In genomic region chr4:123750152-123750651, GRCm38 (mm10) we compare ENCODE assay signal across 7 mouse cellular contexts. TPM values are rescaled to one million over a fixed set of nuclear protein-coding genes. Genes with fewer than 3 reads are reported as not detected.
DNase-seq lines count a peak whose midpoint lies in the region; ATAC-seq lines count a peak whose summit lies in the region.

TSS of gene Akirin1 (minus strand) at chr4:123750345.

- peak within 1 kb of the TSS; percentile 67 for H3K4me2 ChIP-seq in embryonic facial prominence, embryonic 11.5 days (ENCODE audit: low read depth, low read length)
- H3K4me2 ChIP-seq in limb, embryonic 11.5 days (ENCODE audit: low read depth, severe bottlenecking): peak within 1 kb of the TSS; percentile 86
- H3K4me2 ChIP-seq in midbrain, embryonic 14.5 days (ENCODE audit: low read length): peak within 1 kb of the TSS; percentile 77

- ATAC-seq in embryonic facial prominence, embryonic 11.5 days (replicated peaks; ENCODE audit: insufficient number of reproducible peaks, low FRiP score, low TSS enrichment, low read depth): peak; percentile 98
- peak; percentile 97 for ATAC-seq in limb, embryonic 11.5 days (ENCODE audit: insufficient number of reproducible peaks, low FRiP score, low TSS enrichment, low read depth)
- ATAC-seq in midbrain, embryonic 14.5 days (ENCODE audit: low FRiP score, low TSS enrichment): peak; percentile 98

- H3K27ac ChIP-seq in embryonic facial prominence, embryonic 11.5 days (replicated peaks; ENCODE audit: low read depth, low read length): peak within 1 kb of the TSS; percentile 86
- H3K27ac ChIP-seq in limb, embryonic 11.5 days (replicated peaks; ENCODE audit: low read depth, low read length): peak within 1 kb of the TSS; percentile 42; the same call in 1 of the 2 replicates
- peak within 1 kb of the TSS; percentile 93 for H3K27ac ChIP-seq in midbrain, embryonic 14.5 days (replicated peaks; ENCODE audit: low read depth, low read length)

- no peaks in the 10 kb centered on the region; the same call in 1 of the 2 replicates for H3K4me1 ChIP-seq in embryonic facial prominence, embryonic 11.5 days (ENCODE audit: control insufficient read depth, insufficient read depth, low read length)
- peaks cover 7% of the 10 kb centered on the region for H3K4me1 ChIP-seq in limb, embryonic 11.5 days (ENCODE audit: control insufficient read depth, insufficient read depth, low read length)
- peaks cover 22% of the 10 kb centered on the region for H3K4me1 ChIP-seq in midbrain, embryonic 14.5 days (ENCODE audit: control insufficient read depth, insufficient read depth, low read length)

- DNase-seq in adrenal gland, postnatal 14 days: peak; percentile 99
- DNase-seq in embryonic facial prominence, embryonic 11.5 days (ENCODE audit: low spot score): peak; percentile 97
- DNase-seq in heart, adult 11 months: peak; percentile 100
- DNase-seq in kidney, adult 18-20 months: peak; percentile 98
- DNase-seq in limb, embryonic 11.5 days (ENCODE audit: low spot score): peak; percentile 98
- peak; percentile 99 for DNase-seq in midbrain, embryonic 14.5 days
- DNase-seq in spleen, adult 18-20 months: peak; percentile 96 to 98

- H3K9me3 ChIP-seq in embryonic facial prominence, embryonic 11.5 days (replicated peaks; ENCODE audit: control insufficient read depth, low read length): no peaks in the 10 kb centered on the region
- no peaks in the 10 kb centered on the region for H3K9me3 ChIP-seq in limb, embryonic 11.5 days (ENCODE audit: control insufficient read depth, low read length)
- no peaks in the 10 kb centered on the region for H3K9me3 ChIP-seq in midbrain, embryonic 14.5 days (ENCODE audit: control insufficient read depth, low read length)

- H3K36me3 ChIP-seq in embryonic facial prominence, embryonic 11.5 days (replicated peaks; ENCODE audit: control insufficient read depth, insufficient read depth, low read depth, low read length): no peaks in the 10 kb centered on the region
- no peaks in the 10 kb centered on the region for H3K36me3 ChIP-seq in limb, embryonic 11.5 days (ENCODE audit: control insufficient read depth, insufficient read depth, low read length)
- H3K36me3 ChIP-seq in midbrain, embryonic 14.5 days (ENCODE audit: control insufficient read depth, insufficient read depth, low read length): no peaks in the 10 kb centered on the region

- H3K27me3 ChIP-seq in embryonic facial prominence, embryonic 11.5 days (ENCODE audit: control insufficient read depth, insufficient read depth, low read length): no peaks in the 10 kb centered on the region
- H3K27me3 ChIP-seq in limb, embryonic 11.5 days (ENCODE audit: control insufficient read depth, insufficient read depth, low read length): no peaks in the 10 kb centered on the region
- H3K27me3 ChIP-seq in midbrain, embryonic 14.5 days (ENCODE audit: control insufficient read depth, insufficient read depth, low read length): no peaks in the 10 kb centered on the region

- WGBS in embryonic facial prominence, embryonic 11.5 days: 0% methylated on average over 30 of the region's 46 CpGs
- 0% methylated on average over 46 of the region's 46 CpGs for WGBS in limb, embryonic 11.5 days
- under 1% methylated on average over 43 of the region's 46 CpGs for WGBS in midbrain, embryonic 14.5 days

- peak within 1 kb of the TSS; percentile 88 for H3K9ac ChIP-seq in embryonic facial prominence, embryonic 11.5 days (replicated peaks; ENCODE audit: low read length)
- H3K9ac ChIP-seq in limb, embryonic 11.5 days (ENCODE audit: low read length): peak within 1 kb of the TSS; percentile 77
- peak within 1 kb of the TSS; percentile 95 for H3K9ac ChIP-seq in midbrain, embryonic 14.5 days (replicated peaks; ENCODE audit: low read length)

- peak within 1 kb of the TSS; percentile 96 for H3K4me3 ChIP-seq in embryonic facial prominence, embryonic 11.5 days (ENCODE audit: low read depth, low read length)
- peak within 1 kb of the TSS; percentile 98 for H3K4me3 ChIP-seq in limb, embryonic 11.5 days (ENCODE audit: low read depth, low read length)
- H3K4me3 ChIP-seq in midbrain, embryonic 14.5 days (replicated peaks; ENCODE audit: low read depth, low read length): peak within 1 kb of the TSS; percentile 100

RNA-seq across cellular contexts. Expression of gene Akirin1, which starts in this region (rescaled TPM):
- 60.3 and 66.4 TPM in 2 replicates for total RNA-seq in adrenal gland, postnatal 14 days (2021)
- 87.2 and 88.0 TPM in 2 replicates for polyA plus RNA-seq in embryonic facial prominence, embryonic 11.5 days (2014; fragmentation: Nextera tagmentation; extraction: Ambion mirVana)
- 68.8 and 69.0 TPM in 2 replicates for polyA plus RNA-seq in limb, embryonic 11.5 days (2014; fragmentation: Nextera tagmentation; extraction: Ambion mirVana)
- polyA plus RNA-seq in midbrain, embryonic 14.5 days (2014; fragmentation: Nextera tagmentation; extraction: Ambion mirVana): 83.4 and 96.0 TPM in 2 replicates

Comparison
In these comparisons a context has a peak if more than half of its experiments do, and no peak if none do; other contexts are left out.
1. Peak in every context shown above with its lines: DNase-seq, ATAC-seq, H3K4me3 ChIP-seq and H3K27ac ChIP-seq.
2. H3K27ac ChIP-seq: peak in every context shown above with its lines; median percentile 93 in midbrain, embryonic 14.5 days; 86 in embryonic facial prominence, embryonic 11.5 days; 42 in limb, embryonic 11.5 days.